8 mouse cellular contexts compared by ENCODE assay signal in genomic region chr4:105109199-105109989, GRCm38 (mm10). TPM values are rescaled to one million over a fixed set of nuclear protein-coding genes. Genes with fewer than 3 reads are reported as not detected.
DNase-seq lines count a peak whose midpoint lies in the region; ATAC-seq and TF ChIP-seq lines count a peak whose summit lies in the region.

Gene Prkaa2, minus strand, starts transcription at chr4:105109890.

- TF ChIP-seq POLR2A in bone marrow macrophage, adult 2 months (IDR thresholded peaks at IDR 0.05; ENCODE audit: borderline replicate concordance, low read depth, low read length): no peak

- H3K4me1 ChIP-seq in bone marrow macrophage, adult 2 months (ENCODE audit: control insufficient read depth, insufficient read depth, low read length): peaks cover 8% of the 10 kb centered on the region
- peaks cover 17% of the 10 kb centered on the region; the same call in 1 of the 2 replicates for H3K4me1 ChIP-seq in embryonic facial prominence, embryonic 15.5 days
- peaks cover 28% of the 10 kb centered on the region for H3K4me1 ChIP-seq in heart, embryonic 12.5 days (replicated peaks)
- H3K4me1 ChIP-seq in kidney, embryonic 16.5 days (ENCODE audit: insufficient read depth, low read length): peaks cover 7% of the 10 kb centered on the region; the same call in 1 of the 2 replicates
- H3K4me1 ChIP-seq in midbrain, embryonic 16.5 days (ENCODE audit: control insufficient read depth, insufficient read depth, low read length): peaks cover 17% of the 10 kb centered on the region

- peak; percentile 85 for ATAC-seq in embryonic facial prominence, embryonic 15.5 days (ENCODE audit: insufficient number of reproducible peaks, low FRiP score, low TSS enrichment, low read depth)
- ATAC-seq in heart, embryonic 12.5 days (ENCODE audit: insufficient number of reproducible peaks, low FRiP score): peak; percentile 80
- ATAC-seq in kidney, embryonic 16.5 days (ENCODE audit: low FRiP score, low TSS enrichment): peak; percentile 89
- ATAC-seq in midbrain, embryonic 16.5 days: peak; percentile 91

- H3K9me3 ChIP-seq in embryonic facial prominence, embryonic 15.5 days (replicated peaks): no peaks in the 10 kb centered on the region
- no peaks in the 10 kb centered on the region for H3K9me3 ChIP-seq in heart, embryonic 12.5 days (replicated peaks)
- no peaks in the 10 kb centered on the region for H3K9me3 ChIP-seq in kidney, embryonic 16.5 days (ENCODE audit: low read length)
- no peaks in the 10 kb centered on the region for H3K9me3 ChIP-seq in midbrain, embryonic 16.5 days (replicated peaks; ENCODE audit: control insufficient read depth, low read length, poor library complexity, severe bottlenecking)

- peak within 1 kb of the TSS; percentile 96 for H3K4me2 ChIP-seq in embryonic facial prominence, embryonic 15.5 days (replicated peaks)
- H3K4me2 ChIP-seq in heart, embryonic 12.5 days: peak within 1 kb of the TSS; percentile 74
- H3K4me2 ChIP-seq in kidney, embryonic 16.5 days (replicated peaks; ENCODE audit: low read depth, low read length): peak within 1 kb of the TSS; percentile 98
- H3K4me2 ChIP-seq in midbrain, embryonic 16.5 days (ENCODE audit: low read length): peak within 1 kb of the TSS; percentile 60

- H3K9ac ChIP-seq in embryonic facial prominence, embryonic 15.5 days: peak within 1 kb of the TSS; percentile 57
- peak within 1 kb of the TSS; percentile 97 for H3K9ac ChIP-seq in heart, embryonic 12.5 days
- H3K9ac ChIP-seq in kidney, embryonic 16.5 days (replicated peaks; ENCODE audit: low read length): peak within 1 kb of the TSS; percentile 77
- H3K9ac ChIP-seq in midbrain, embryonic 16.5 days (ENCODE audit: low read depth, low read length): peak within 1 kb of the TSS; percentile 95

- under 1% methylated on average over 80 of the region's 80 CpGs for WGBS in embryonic facial prominence, embryonic 15.5 days
- under 1% methylated on average over 79 of the region's 80 CpGs for WGBS in heart, embryonic 12.5 days
- WGBS in kidney, embryonic 16.5 days: under 1% methylated on average over 79 of the region's 80 CpGs
- under 1% methylated on average over 67 of the region's 80 CpGs for WGBS in midbrain, embryonic 16.5 days

- H3K27me3 ChIP-seq in embryonic facial prominence, embryonic 15.5 days: peaks cover 5% of the 10 kb centered on the region; the same call in 1 of the 2 replicates
- 0 out of 2 replicates have a peak, but pooled peaks cover 3% of the 10 kb centered on the region for H3K27me3 ChIP-seq in heart, embryonic 12.5 days (replicated peaks)
- H3K27me3 ChIP-seq in kidney, embryonic 16.5 days (ENCODE audit: insufficient read depth, low read length): peaks cover 8% of the 10 kb centered on the region; the same call in 1 of the 2 replicates
- H3K27me3 ChIP-seq in midbrain, embryonic 16.5 days (ENCODE audit: control insufficient read depth, insufficient read depth, low read depth, low read length): no peaks in the 10 kb centered on the region

- no peak for TF ChIP-seq CTCF in bone marrow macrophage, adult 2 months (IDR thresholded peaks at IDR 0.05; ENCODE audit: low read depth, low read length)

- DNase-seq in liver: peak; percentile 52
- peak; percentile 10 to 54 for DNase-seq in spleen, postnatal 10 days (ENCODE audit: low spot score in 2 of 2)
- DNase-seq in c-Kit-positive CD71-positive TER-119-positive erythroid progenitor cells, embryonic 14.5 days (ENCODE audit: low spot score): no peak

- no peak within 1 kb of the TSS for H3K27ac ChIP-seq in bone marrow macrophage, adult 2 months (ENCODE audit: insufficient read depth, low read depth, low read length)
- peak within 1 kb of the TSS; percentile 44; the same call in 1 of the 2 replicates for H3K27ac ChIP-seq in embryonic facial prominence, embryonic 15.5 days (replicated peaks)
- H3K27ac ChIP-seq in heart, embryonic 12.5 days (ENCODE audit: poor library complexity, severe bottlenecking): peak within 1 kb of the TSS; percentile 94
- H3K27ac ChIP-seq in kidney, embryonic 16.5 days (ENCODE audit: low read length): peak within 1 kb of the TSS; percentile 84
- H3K27ac ChIP-seq in midbrain, embryonic 16.5 days (ENCODE audit: low read length): peak within 1 kb of the TSS; percentile 92

- peak within 1 kb of the TSS; percentile 73 for H3K4me3 ChIP-seq in bone marrow macrophage, adult 2 months (ENCODE audit: insufficient read depth, low read length)
- H3K4me3 ChIP-seq in embryonic facial prominence, embryonic 15.5 days (replicated peaks): peak within 1 kb of the TSS; percentile 70
- H3K4me3 ChIP-seq in heart, embryonic 12.5 days: peak within 1 kb of the TSS; percentile 90
- peak within 1 kb of the TSS; percentile 75 for H3K4me3 ChIP-seq in kidney, embryonic 16.5 days (ENCODE audit: low read length)
- peak within 1 kb of the TSS; percentile 82 for H3K4me3 ChIP-seq in midbrain, embryonic 16.5 days (ENCODE audit: low read depth, low read length)

- H3K36me3 ChIP-seq in embryonic facial prominence, embryonic 15.5 days: no peaks in the 10 kb centered on the region
- H3K36me3 ChIP-seq in heart, embryonic 12.5 days: no peaks in the 10 kb centered on the region
- H3K36me3 ChIP-seq in kidney, embryonic 16.5 days (ENCODE audit: insufficient read depth, low read length): no peaks in the 10 kb centered on the region
- H3K36me3 ChIP-seq in midbrain, embryonic 16.5 days (ENCODE audit: control insufficient read depth, insufficient read depth, low read length): no peaks in the 10 kb centered on the region

RNA-seq across cellular contexts. Expression of gene Prkaa2, which starts in this region (rescaled TPM):
- 0.09 TPM in 1 of 2 replicates, not detected in the other for polyA plus RNA-seq in bone marrow macrophage, adult 2 months (2012; ENCODE audit: insufficient read depth, insufficient read length, missing spikeins)
- polyA plus RNA-seq in embryonic facial prominence, embryonic 15.5 days (2015; fragmentation: Nextera tagmentation; extraction: Ambion mirVana): 2.9 and 3.0 TPM in 2 replicates
- polyA plus RNA-seq in heart, embryonic 12.5 days (2016; fragmentation: Nextera tagmentation; extraction: Ambion mirVana): 48.2 and 53.1 TPM in 2 replicates
- 8.8 and 9.1 TPM in 2 replicates for polyA plus RNA-seq in kidney, embryonic 16.5 days (2015; fragmentation: Nextera tagmentation; extraction: Ambion mirVana)
- 17.7 and 18.6 TPM in 2 replicates for polyA plus RNA-seq in midbrain, embryonic 16.5 days (2015; fragmentation: Nextera tagmentation; extraction: Ambion mirVana)
